Mouse (Mus musculus) midbrain, embryonic 15.5 days (tissue): ENCODE data around the gene Ccdc180. TPM values are rescaled to one million over a fixed set of nuclear protein-coding genes. Genes with fewer than 3 reads are reported as not detected.

ENCODE experiments used
- ATAC-seq: fragments of 200-750 bp; cut with Nextera tagmentation; replicated peaks from 2 replicates; pipeline ENCODE4 v1.8.0; 2017; ENCODE audit warnings: moderate TSS enrichment
- H3K27ac ChIP-seq: fragments of 300-500 bp; sonication (generic); 2 replicates; pipeline ENCODE4 v1.5.1; 2015; ENCODE audit warnings: mild to moderate bottlenecking, inconsistent platforms
- H3K27me3 ChIP-seq: fragments of 300-500 bp; sonication (generic); replicated peaks from 2 replicates; pipeline ENCODE4 v1.6.1; 2015; ENCODE audit warnings: inconsistent platforms
- H3K36me3 ChIP-seq: fragments of 300-500 bp; sonication (generic); replicated peaks from 2 replicates; pipeline ENCODE4 v1.6.1; 2015; ENCODE audit warnings: inconsistent platforms
- H3K4me1 ChIP-seq: fragments of 300-500 bp; sonication (generic); 2 replicates; pipeline ENCODE4 v1.6.1; 2015; ENCODE audit warnings: inconsistent platforms
- H3K4me2 ChIP-seq: fragments of 300-500 bp; sonication (generic); 2 replicates; pipeline ENCODE4 v1.6.1; 2015; ENCODE audit warnings: inconsistent platforms, mild to moderate bottlenecking, moderate library complexity
- H3K4me3 ChIP-seq: fragments of 300-500 bp; sonication (generic); 2 replicates; pipeline ENCODE4 v1.5.1; 2015; ENCODE audit warnings: mild to moderate bottlenecking, inconsistent platforms
- H3K9ac ChIP-seq: fragments of 300-500 bp; sonication (generic); 2 replicates; pipeline ENCODE4 v1.6.1; 2015; ENCODE audit warnings: mild to moderate bottlenecking, inconsistent platforms
- H3K9me3 ChIP-seq: fragments of 300-500 bp; sonication (generic); 2 replicates; pipeline ENCODE4 v1.6.1; 2016; ENCODE audit warnings: inconsistent platforms
- WGBS: fragments of 180-500 bp; shearing (Covaris S2); methylation state at CpG from one replicate; pipeline ENCODE4 v1.1.7; 2015; ENCODE audit warnings: mixed read lengths; 5-methylcytosine and 5-hydroxymethylcytosine counted together
- polyA plus RNA-seq: library from polyadenylated mRNA; unstranded; fragments of >200 nt; fragmentation: Nextera tagmentation; extraction: Ambion mirVana; gene quantifications from 2 replicates; pipeline ENCODE4 v1.2.1, GENCODE M21; 2015

The Ccdc180 gene
- polyA plus RNA-seq, 1 experiment from 2014 or later, result 0.39 TPM

- H3K27ac ChIP-seq, result no peak overlapping the region
- H3K9me3 ChIP-seq, result no peaks in the 10 kb centered on the region
- no peak overlapping the region for H3K4me2 ChIP-seq
- no peak overlapping the region for H3K4me3 ChIP-seq
- no peak for ATAC-seq
- no peaks in the 10 kb centered on the region for H3K4me1 ChIP-seq
- 88% methylated on average over 10 of the region's 10 CpGs for WGBS
- H3K36me3 ChIP-seq, result no peaks in the 10 kb centered on the region
- H3K9ac ChIP-seq, result no peak overlapping the region
- no peaks in the 10 kb centered on the region for H3K27me3 ChIP-seq
Observed at GRCm38 (mm10) chr4:45921663-45922435, 31.7 kb downstream of the Ccdc180 start.

- no peak overlapping the region for H3K9ac ChIP-seq
- H3K4me1 ChIP-seq, result no peaks in the 10 kb centered on the region
- ATAC-seq, result no peak
- no peak overlapping the region for H3K4me2 ChIP-seq
- H3K27ac ChIP-seq, result no peak overlapping the region
- no peaks in the 10 kb centered on the region for H3K36me3 ChIP-seq
- no peaks in the 10 kb centered on the region for H3K27me3 ChIP-seq
- 91% methylated on average over 4 of the region's 4 CpGs for WGBS
- H3K4me3 ChIP-seq, result no peak overlapping the region
- H3K9me3 ChIP-seq, result no peaks in the 10 kb centered on the region
Observed at GRCm38 (mm10) chr4:45924011-45924410, 33.9 kb downstream of the Ccdc180 start.

- H3K27me3 ChIP-seq, result no peaks in the 10 kb centered on the region
- H3K4me1 ChIP-seq, result no peaks in the 10 kb centered on the region
- H3K27ac ChIP-seq, result no peak overlapping the region
- no peak overlapping the region for H3K9ac ChIP-seq
- H3K4me3 ChIP-seq, result no peak overlapping the region
- H3K4me2 ChIP-seq, result no peak overlapping the region
- no peaks in the 10 kb centered on the region for H3K36me3 ChIP-seq
- no peaks in the 10 kb centered on the region for H3K9me3 ChIP-seq
- ATAC-seq, result no peak
- 80% methylated on average over 4 of the region's 4 CpGs for WGBS
Observed at GRCm38 (mm10) chr4:45928561-45928960, 38.5 kb downstream of the Ccdc180 start.

- no peak for ATAC-seq
- H3K4me3 ChIP-seq, result no peak overlapping the region
- 31% methylated on average over 13 of the region's 13 CpGs for WGBS
- H3K4me1 ChIP-seq, result no peaks in the 10 kb centered on the region
- H3K9ac ChIP-seq, result no peak overlapping the region
- H3K36me3 ChIP-seq, result no peaks in the 10 kb centered on the region
- no peaks in the 10 kb centered on the region for H3K9me3 ChIP-seq
- no peak overlapping the region for H3K27ac ChIP-seq
- H3K27me3 ChIP-seq, result no peaks in the 10 kb centered on the region
- 0 out of 2 replicates have a peak overlapping the region, but pooled peaks have one; percentile 3 for H3K4me2 ChIP-seq
Observed at GRCm38 (mm10) chr4:45941628-45942044, 51.5 kb downstream of the Ccdc180 start.

GRCm38 (mm10) chr4:45947729-45948128 lies 57.6 kb downstream of the Ccdc180 start:
- no peak for ATAC-seq
- no peaks in the 10 kb centered on the region for H3K9me3 ChIP-seq
- 73% methylated on average over 8 of the region's 8 CpGs for WGBS
- no peak overlapping the region for H3K9ac ChIP-seq
- no peaks in the 10 kb centered on the region for H3K36me3 ChIP-seq
- no peaks in the 10 kb centered on the region for H3K27me3 ChIP-seq
- H3K4me3 ChIP-seq, result no peak overlapping the region
- no peaks in the 10 kb centered on the region for H3K4me1 ChIP-seq
- H3K4me2 ChIP-seq, result no peak overlapping the region
- no peak overlapping the region for H3K27ac ChIP-seq

GRCm38 (mm10) chr4:45949109-45949848 lies 59.2 kb downstream of the Ccdc180 start:
- H3K4me2 ChIP-seq, result no peak overlapping the region
- no peaks in the 10 kb centered on the region for H3K36me3 ChIP-seq
- H3K9me3 ChIP-seq, result no peaks in the 10 kb centered on the region
- 84% methylated on average over 7 of the region's 7 CpGs for WGBS
- H3K4me3 ChIP-seq, result no peak overlapping the region
- H3K27ac ChIP-seq, result no peak overlapping the region
- no peaks in the 10 kb centered on the region for H3K27me3 ChIP-seq
- no peaks in the 10 kb centered on the region for H3K4me1 ChIP-seq
- no peak overlapping the region for H3K9ac ChIP-seq
- no peak for ATAC-seq

GRCm38 (mm10) chr4:45951830-45952229 lies 61.7 kb downstream of the Ccdc180 start:
- H3K36me3 ChIP-seq, result no peaks in the 10 kb centered on the region
- no peak overlapping the region for H3K9ac ChIP-seq
- no peak overlapping the region for H3K27ac ChIP-seq
- ATAC-seq, result no peak
- H3K9me3 ChIP-seq, result no peaks in the 10 kb centered on the region
- WGBS, result 94% methylated on average over 18 of the region's 18 CpGs
- no peaks in the 10 kb centered on the region for H3K4me1 ChIP-seq
- no peak overlapping the region for H3K4me3 ChIP-seq
- H3K4me2 ChIP-seq, result no peak overlapping the region
- no peaks in the 10 kb centered on the region for H3K27me3 ChIP-seq

- Histone ChIP-seq H3K9ac (no peak overlapping the region), H3K27ac (no peak overlapping the region), H3K4me1 (no peaks in the 10 kb centered on the region), H3K36me3 (no peaks in the 10 kb centered on the region), H3K9me3 (no peaks in the 10 kb centered on the region), H3K4me2 (no peak overlapping the region), H3K27me3 (no peaks in the 10 kb centered on the region), H3K4me3 (no peak overlapping the region)
- 92% methylated on average over 23 of the region's 23 CpGs for WGBS
- no peak for ATAC-seq
Observed at GRCm38 (mm10) chr4:45953025-45953919, 63.2 kb downstream of the Ccdc180 start.

- Histone ChIP-seq H3K4me3 (no peak overlapping the region), H3K27ac (no peak overlapping the region), H3K4me1 (no peaks in the 10 kb centered on the region), H3K27me3 (no peaks in the 10 kb centered on the region), H3K4me2 (no peak overlapping the region), H3K9ac (no peak overlapping the region), H3K9me3 (no peaks in the 10 kb centered on the region), H3K36me3 (no peaks in the 10 kb centered on the region)
- no peak for ATAC-seq
- WGBS, result 86% methylated on average over 4 of the region's 4 CpGs
Observed at GRCm38 (mm10) chr4:45955235-45955634, 65.1 kb downstream of the Ccdc180 start.

- Histone ChIP-seq H3K4me3 (no peak overlapping the region), H3K9me3 (no peaks in the 10 kb centered on the region), H3K36me3 (no peaks in the 10 kb centered on the region), H3K27ac (no peak overlapping the region), H3K9ac (no peak overlapping the region), H3K4me2 (no peak overlapping the region), H3K4me1 (no peaks in the 10 kb centered on the region), H3K27me3 (no peaks in the 10 kb centered on the region)
- WGBS, result 94% methylated on average over 8 of the region's 8 CpGs
- ATAC-seq, result no peak
Observed at GRCm38 (mm10) chr4:45956131-45956530, 66.0 kb downstream of the Ccdc180 start.

GRCm38 (mm10) chr4:45956706-45957105 lies 66.6 kb downstream of the Ccdc180 start:
- Histone ChIP-seq H3K27me3 (no peaks in the 10 kb centered on the region), H3K4me2 (no peak overlapping the region), H3K36me3 (no peaks in the 10 kb centered on the region), H3K27ac (no peak overlapping the region), H3K4me1 (no peaks in the 10 kb centered on the region), H3K4me3 (no peak overlapping the region), H3K9ac (no peak overlapping the region), H3K9me3 (no peaks in the 10 kb centered on the region)
- 92% methylated on average over 4 of the region's 4 CpGs for WGBS
- no peak for ATAC-seq
